Mouse (Mus musculus) neural tube, embryonic 11.5 days (tissue): ENCODE measurements around the gene Slc19a2. TPM values are rescaled to one million over a fixed set of nuclear protein-coding genes. Genes with fewer than 3 reads are reported as not detected.
A peak's percentile ranks its signal among the peaks of the same experiment; 100 is the strongest.

ENCODE experiments used
- ATAC-seq: fragments of 200-750 bp; cut with Nextera tagmentation; 2 replicates; pipeline ENCODE4 v1.8.0; 2017; ENCODE audit warnings: moderate number of reproducible peaks, mild to moderate bottlenecking, moderate TSS enrichment, moderate library complexity; ENCODE audit not compliant: insufficient read depth, low FRiP score, low TSS enrichment
- DNase-seq: peaks from one replicate; pipeline ENCODE4 v3.0.0-alpha.2; 2015; ENCODE audit warnings: low spot score
- H3K27ac ChIP-seq: fragments of 300-500 bp; sonication (generic); 2 replicates; pipeline ENCODE4 v1.5.1; 2014; ENCODE audit warnings: low read depth, mild to moderate bottlenecking, low read length
- H3K27me3 ChIP-seq: fragments of 300-500 bp; sonication (generic); 2 replicates; pipeline ENCODE4 v1.6.1; 2014; ENCODE audit warnings: mild to moderate bottlenecking, low read length, mixed read lengths; ENCODE audit not compliant: control insufficient read depth, insufficient read depth
- H3K36me3 ChIP-seq: fragments of 300-500 bp; sonication (generic); 2 replicates; pipeline ENCODE4 v1.6.1; 2014; ENCODE audit warnings: mild to moderate bottlenecking, low read length, moderate library complexity, mixed read lengths; ENCODE audit not compliant: control insufficient read depth, insufficient read depth
- H3K4me1 ChIP-seq: fragments of 300-500 bp; sonication (generic); 2 replicates; pipeline ENCODE4 v1.6.1; 2014; ENCODE audit warnings: low read length, mixed read lengths; ENCODE audit not compliant: control insufficient read depth, insufficient read depth
- H3K4me2 ChIP-seq: fragments of 300-500 bp; sonication (generic); 2 replicates; pipeline ENCODE4 v1.6.1; 2014; ENCODE audit warnings: low read depth, mild to moderate bottlenecking, moderate library complexity
- H3K4me3 ChIP-seq: fragments of 300-500 bp; sonication (generic); 2 replicates; pipeline ENCODE4 v1.5.1; 2014; ENCODE audit warnings: low read depth, low read length
- H3K9ac ChIP-seq: fragments of 300-500 bp; sonication (generic); 2 replicates; pipeline ENCODE4 v1.6.1; 2014; ENCODE audit warnings: mild to moderate bottlenecking, low read length
- H3K9me3 ChIP-seq: fragments of 300-500 bp; sonication (generic); 2 replicates; pipeline ENCODE4 v1.6.1; 2016; ENCODE audit warnings: low read length; ENCODE audit not compliant: control insufficient read depth
- WGBS: fragments of 180-500 bp; shearing (Covaris S2); extraction: QIAGEN DNeasy Blood & Tissue Kit; methylation state at CpG from one replicate; pipeline ENCODE4 v1.1.7; 2014; 5-methylcytosine and 5-hydroxymethylcytosine counted together
- polyA plus RNA-seq: library from polyadenylated mRNA; unstranded; fragments of >200 nt; fragmentation: Nextera tagmentation; extraction: Ambion mirVana; gene quantifications from 2 replicates; pipeline ENCODE4 v1.2.1, GENCODE M21; 2014

Slc19a2 gene
- polyA plus RNA-seq, 1 experiment from 2014 or later = 10.5 TPM

DNA sequence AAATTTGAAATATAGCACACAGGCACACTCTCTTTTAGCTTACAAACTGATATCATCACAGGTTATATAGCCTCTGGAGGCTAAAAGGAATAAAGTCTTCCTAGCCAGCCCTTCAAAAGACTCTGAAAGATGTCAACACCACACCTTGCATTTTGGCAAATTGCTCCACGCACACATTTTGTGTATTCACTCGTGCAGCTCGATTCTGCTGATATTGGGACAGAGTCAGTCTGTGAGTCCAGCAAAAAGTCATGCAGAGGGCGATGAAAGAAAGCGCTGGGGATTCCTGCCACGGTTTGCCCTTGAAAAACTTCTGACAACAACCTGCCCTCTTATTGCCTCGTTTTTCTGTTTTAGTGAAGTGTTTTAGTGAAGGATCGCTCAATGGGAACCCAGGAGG is 1.4 kb upstream of the Slc19a2 start:
- Histone ChIP-seq H3K27me3 (no peaks in the 10 kb centered on the region), H3K9me3 (no peaks in the 10 kb centered on the region), H3K4me2 (peak overlapping the region; percentile 50), H3K4me1 (peaks cover 7% of the 10 kb centered on the region), H3K27ac (no peak overlapping the region), H3K36me3 (no peaks in the 10 kb centered on the region), H3K9ac (peak overlapping the region; percentile 41; the same call in 1 of the 2 replicates), H3K4me3 (no peak overlapping the region)
- peak; percentile 13 for DNase-seq
- no peak for ATAC-seq
- 39% methylated on average over 8 of the region's 8 CpGs for WGBS

- H3K36me3 ChIP-seq = no peaks in the 10 kb centered on the region
- no peak overlapping the region for H3K27ac ChIP-seq
- 9% methylated on average over 10 of the region's 10 CpGs for WGBS
- H3K4me1 ChIP-seq = peaks cover 7% of the 10 kb centered on the region
- DNase-seq (peak; percentile 24), ATAC-seq (no peak)
- peak overlapping the region; percentile 46 for H3K4me3 ChIP-seq
- H3K9ac ChIP-seq = peak overlapping the region; percentile 41
- H3K27me3 ChIP-seq = no peaks in the 10 kb centered on the region
- H3K9me3 ChIP-seq = no peaks in the 10 kb centered on the region
- peak overlapping the region; percentile 50 for H3K4me2 ChIP-seq
These were observed 875 bp upstream of the Slc19a2 start for GRCm38 (mm10) chr1:164247971-164248370.

DNA sequence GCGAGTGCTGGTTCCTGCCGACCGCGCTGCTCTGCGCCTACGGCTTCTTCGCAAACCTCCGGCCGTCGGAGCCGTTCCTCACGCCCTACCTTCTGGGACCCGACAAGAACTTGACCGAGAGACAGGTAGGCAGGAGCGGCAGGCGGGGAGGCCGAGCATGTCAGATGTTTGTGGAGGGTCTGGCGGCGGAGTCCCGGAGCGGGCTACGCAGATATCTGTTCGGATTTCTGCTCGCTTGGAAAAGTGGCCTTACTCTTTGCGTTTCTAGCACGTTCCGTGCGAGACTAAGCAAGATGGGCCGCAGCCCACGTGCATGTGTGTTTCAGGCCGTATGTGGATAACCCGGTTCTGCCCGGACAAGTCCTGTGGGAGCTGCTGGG is 476 bp downstream of the Slc19a2 start:
- Histone ChIP-seq H3K4me2 (peak overlapping the region; percentile 82), H3K27me3 (no peaks in the 10 kb centered on the region), H3K36me3 (no peaks in the 10 kb centered on the region), H3K27ac (no peak overlapping the region), H3K9me3 (no peaks in the 10 kb centered on the region), H3K9ac (peak overlapping the region; percentile 35), H3K4me1 (peaks cover 7% of the 10 kb centered on the region), H3K4me3 (peak overlapping the region; percentile 46)
- under 1% methylated on average over 33 of the region's 33 CpGs for WGBS
- ATAC-seq (no peak; the same call in 1 of the 2 replicates), DNase-seq (no peak)

DNA sequence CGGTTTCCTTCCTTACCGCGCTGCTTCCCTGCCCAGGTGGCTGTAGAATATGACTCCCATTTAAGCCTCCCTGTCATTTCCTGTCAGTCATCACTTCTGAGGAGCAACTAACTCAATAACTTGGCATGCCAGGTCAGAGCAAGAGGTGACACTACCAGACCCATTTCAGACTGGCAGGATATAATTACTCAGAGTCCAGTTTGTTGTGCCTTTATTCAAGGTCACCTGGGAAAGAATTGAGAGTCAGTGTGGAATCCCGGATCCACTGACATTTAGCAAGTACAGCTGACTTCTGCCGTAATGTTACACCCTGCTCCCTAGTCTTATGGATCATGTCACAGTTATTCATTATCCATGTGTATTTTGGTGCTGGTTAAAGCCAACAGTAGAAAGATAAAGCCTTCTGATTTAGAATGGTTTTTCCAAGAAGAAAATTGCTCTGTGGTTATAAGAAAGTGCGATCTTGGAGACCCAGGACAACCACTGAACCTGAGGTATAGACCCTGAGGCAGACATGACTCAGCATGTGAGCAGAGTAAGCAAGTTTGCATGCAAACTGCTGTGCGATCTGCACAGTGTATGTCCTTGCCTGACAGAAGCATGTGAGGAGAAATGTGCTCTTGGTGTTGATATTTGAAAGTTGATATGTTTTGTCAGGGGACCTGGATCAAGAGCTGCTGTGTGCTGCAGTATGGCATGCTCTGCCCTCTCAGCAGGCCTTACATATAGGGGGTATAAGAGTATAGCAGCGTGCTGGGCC is 1.7 kb downstream of the Slc19a2 start:
- no peaks in the 10 kb centered on the region for H3K36me3 ChIP-seq
- peaks cover 7% of the 10 kb centered on the region for H3K4me1 ChIP-seq
- H3K4me3 ChIP-seq = peak overlapping the region; percentile 46
- no peak overlapping the region for H3K27ac ChIP-seq
- no peak for ATAC-seq
- peak overlapping the region; percentile 82; the same call in 1 of the 2 replicates for H3K4me2 ChIP-seq
- no peak overlapping the region for H3K9ac ChIP-seq
- no peaks in the 10 kb centered on the region for H3K27me3 ChIP-seq
- DNase-seq = no peak
- no peaks in the 10 kb centered on the region for H3K9me3 ChIP-seq
- 63% methylated on average over 8 of the region's 8 CpGs for WGBS

GRCm38 (mm10) chr1:164251438-164251837 is 2.6 kb downstream of the Slc19a2 start:
- Histone ChIP-seq H3K9ac (no peak overlapping the region), H3K36me3 (no peaks in the 10 kb centered on the region), H3K4me3 (no peak overlapping the region), H3K27me3 (no peaks in the 10 kb centered on the region), H3K4me2 (no peak overlapping the region), H3K9me3 (no peaks in the 10 kb centered on the region), H3K4me1 (peaks cover 7% of the 10 kb centered on the region), H3K27ac (no peak overlapping the region)
- DNase-seq = no peak
- ATAC-seq = no peak
- WGBS = 81% methylated on average over 1 of the region's 1 CpGs

- H3K36me3 ChIP-seq = peaks cover 2% of the 10 kb centered on the region; the same call in 1 of the 2 replicates
- H3K27me3 ChIP-seq = no peaks in the 10 kb centered on the region
- H3K9ac ChIP-seq = no peak overlapping the region
- DNase-seq (no peak), ATAC-seq (no peak)
- WGBS = 71% methylated on average over 5 of the region's 5 CpGs
- no peak overlapping the region for H3K4me2 ChIP-seq
- H3K4me1 ChIP-seq = peaks cover 6% of the 10 kb centered on the region
- no peaks in the 10 kb centered on the region for H3K9me3 ChIP-seq
- H3K4me3 ChIP-seq = no peak overlapping the region
- no peak overlapping the region for H3K27ac ChIP-seq
These were observed 3.7 kb downstream of the Slc19a2 start for GRCm38 (mm10) chr1:164252551-164252950.

DNA sequence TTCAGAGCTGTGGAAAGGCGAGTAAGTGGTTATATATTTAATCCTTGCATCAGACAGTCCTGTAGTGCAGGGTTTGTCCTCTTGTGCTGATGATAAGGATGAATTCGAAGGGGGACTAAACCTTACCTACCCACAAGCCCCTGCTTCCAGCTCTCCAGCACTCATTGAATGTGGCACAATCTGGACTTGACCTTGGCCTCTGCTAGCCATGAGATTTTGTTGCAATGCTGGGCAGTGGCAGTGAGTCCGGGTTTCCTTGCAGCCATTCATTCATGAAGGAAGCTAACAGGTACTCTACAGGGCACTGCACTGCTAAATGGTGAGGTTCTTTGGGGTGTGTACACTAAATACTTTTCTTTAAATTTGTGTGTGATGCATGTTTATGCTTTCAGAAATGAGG is 6.0 kb downstream of the Slc19a2 start:
- H3K9me3 ChIP-seq = no peaks in the 10 kb centered on the region
- no peak overlapping the region for H3K4me2 ChIP-seq
- no peak overlapping the region for H3K27ac ChIP-seq
- ATAC-seq = no peak
- H3K9ac ChIP-seq = no peak overlapping the region
- no peaks in the 10 kb centered on the region for H3K27me3 ChIP-seq
- H3K4me1 ChIP-seq = no peaks in the 10 kb centered on the region
- 77% methylated on average over 3 of the region's 3 CpGs for WGBS
- H3K4me3 ChIP-seq = no peak overlapping the region
- H3K36me3 ChIP-seq = peaks cover 2% of the 10 kb centered on the region; the same call in 1 of the 2 replicates
- DNase-seq = no peak

DNA sequence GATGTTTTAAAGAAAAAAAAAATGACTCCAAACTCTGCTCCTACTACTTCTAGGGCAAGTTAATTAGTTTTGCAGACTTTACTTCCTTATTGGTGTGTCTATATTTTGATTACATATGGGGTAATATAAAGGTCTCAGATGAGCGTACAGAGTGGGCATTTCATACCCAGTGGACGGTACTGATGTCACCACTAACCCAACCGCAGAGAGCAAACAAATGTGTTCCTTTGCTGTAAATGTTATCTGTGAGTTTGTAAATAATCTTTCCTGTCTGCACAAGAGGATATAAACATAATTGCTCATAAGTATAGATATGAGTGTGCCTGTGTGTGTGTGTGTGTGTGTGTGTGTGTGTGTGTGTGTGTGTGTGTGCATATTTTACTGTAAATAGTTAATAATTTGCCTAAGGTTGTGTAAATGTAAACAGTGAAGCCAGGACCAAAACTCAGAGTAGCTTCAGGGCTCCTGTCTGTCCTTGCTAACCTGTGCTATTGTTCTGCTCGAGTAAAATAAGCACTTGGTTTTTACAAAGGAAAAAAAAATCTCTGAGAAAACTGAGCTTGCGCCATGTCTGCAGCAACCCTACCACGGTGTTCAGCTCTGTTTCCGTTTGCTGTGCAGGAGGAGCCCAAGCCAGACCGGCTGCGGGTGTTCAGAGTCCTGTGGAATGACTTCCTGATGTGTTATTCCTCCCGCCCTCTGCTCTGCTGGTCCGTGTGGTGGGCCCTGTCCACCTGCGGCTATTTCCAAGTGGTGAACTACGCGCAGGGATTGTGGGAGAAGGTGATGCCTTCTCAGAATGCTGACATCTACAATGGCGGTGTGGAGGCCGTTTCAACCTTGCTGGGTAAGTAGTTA is 11.6 kb downstream of the Slc19a2 start:
- Histone ChIP-seq H3K9me3 (no peaks in the 10 kb centered on the region), H3K27ac (no peak overlapping the region), H3K4me3 (no peak overlapping the region), H3K4me1 (no peaks in the 10 kb centered on the region), H3K36me3 (peaks cover 6% of the 10 kb centered on the region), H3K4me2 (no peak overlapping the region), H3K27me3 (no peaks in the 10 kb centered on the region), H3K9ac (no peak overlapping the region)
- ATAC-seq (no peak), DNase-seq (no peak)
- WGBS = 86% methylated on average over 16 of the region's 16 CpGs
